Mouse (Mus musculus) heart, embryonic 14.5 days (tissue): Measurements from ENCODE around the gene Pex11b. TPM values are rescaled to one million over a fixed set of nuclear protein-coding genes. Genes with fewer than 3 reads are reported as not detected.

Experiments
- ATAC-seq: fragments of 200-750 bp; cut with Nextera tagmentation; 2 replicates; pipeline ENCODE4 v1.8.0; 2017; ENCODE audit warnings: low read depth, moderate TSS enrichment; ENCODE audit not compliant: insufficient number of reproducible peaks, insufficient read depth, low FRiP score
- H3K27ac ChIP-seq, 2 experiments: fragments of 200-500 bp in 1 of 2; fragments of 300-500 bp in 1 of 2; sonication (generic) in 1 of 2; replicated peaks in 1 of 2; 2 replicates each; pipeline ENCODE4 v1.5.1; 2012 to 2014; ENCODE audit warnings: low read depth in 2 of 2, low read length in 2 of 2, control low read depth in 1 of 2, mild to moderate bottlenecking in 1 of 2, mixed read lengths in 1 of 2; ENCODE audit not compliant: control insufficient read depth in 1 of 2, insufficient read depth in 1 of 2
- H3K27me3 ChIP-seq: fragments of 300-500 bp; sonication (generic); 2 replicates; pipeline ENCODE4 v1.6.1; 2014; ENCODE audit warnings: mild to moderate bottlenecking, low read length, control low read depth; ENCODE audit not compliant: control insufficient read depth, insufficient read depth
- H3K36me3 ChIP-seq: fragments of 300-500 bp; sonication (generic); 2 replicates; pipeline ENCODE4 v1.6.1; 2014; ENCODE audit warnings: mild to moderate bottlenecking, control low read depth, low read length, mixed read lengths; ENCODE audit not compliant: control insufficient read depth, insufficient read depth
- H3K4me1 ChIP-seq, 2 experiments: fragments of 200-500 bp in 1 of 2; fragments of 300-500 bp in 1 of 2; sonication (generic) in 1 of 2; 2 replicates each; pipeline ENCODE4 v1.6.1; 2012 to 2014; ENCODE audit warnings: low read length in 2 of 2, control low read depth in 1 of 2, mixed read lengths in 1 of 2; ENCODE audit not compliant: control insufficient read depth in 2 of 2, insufficient read depth in 2 of 2
- H3K4me2 ChIP-seq: fragments of 300-500 bp; sonication (generic); 2 replicates; pipeline ENCODE4 v1.6.1; 2014; ENCODE audit warnings: mild to moderate bottlenecking, low read length
- H3K4me3 ChIP-seq, 2 experiments: fragments of 200-500 bp in 1 of 2; fragments of 300-500 bp in 1 of 2; sonication (generic) in 1 of 2; 2 replicates each; pipeline ENCODE4 v1.5.1; 2012 to 2014; ENCODE audit warnings: low read length in 2 of 2, mild to moderate bottlenecking in 2 of 2, control low read depth in 1 of 2, low read depth in 1 of 2, moderate library complexity in 1 of 2; ENCODE audit not compliant: control insufficient read depth in 1 of 2, insufficient read depth in 1 of 2
- H3K9ac ChIP-seq: fragments of 300-500 bp; sonication (generic); 2 replicates; pipeline ENCODE4 v1.6.1; 2014; ENCODE audit warnings: mild to moderate bottlenecking, low read length
- H3K9me3 ChIP-seq: fragments of 300-500 bp; sonication (generic); 2 replicates; pipeline ENCODE4 v1.6.1; 2016; ENCODE audit warnings: low read length, control low read depth; ENCODE audit not compliant: control insufficient read depth
- WGBS: fragments of 180-500 bp; shearing (Covaris S2); extraction: QIAGEN DNeasy Blood & Tissue Kit; methylation state at CpG from one replicate; pipeline ENCODE4 v1.1.7; 2014; 5-methylcytosine and 5-hydroxymethylcytosine counted together
- polyA plus RNA-seq: library from polyadenylated mRNA; unstranded; fragments of >200 nt; fragmentation: Nextera tagmentation; extraction: Ambion mirVana; gene quantifications from 2 replicates; pipeline ENCODE4 v1.2.1, GENCODE M21; 2014

Gene Pex11b
- polyA plus RNA-seq, 1 experiment from 2014 or later: 43.4 TPM

DNA sequence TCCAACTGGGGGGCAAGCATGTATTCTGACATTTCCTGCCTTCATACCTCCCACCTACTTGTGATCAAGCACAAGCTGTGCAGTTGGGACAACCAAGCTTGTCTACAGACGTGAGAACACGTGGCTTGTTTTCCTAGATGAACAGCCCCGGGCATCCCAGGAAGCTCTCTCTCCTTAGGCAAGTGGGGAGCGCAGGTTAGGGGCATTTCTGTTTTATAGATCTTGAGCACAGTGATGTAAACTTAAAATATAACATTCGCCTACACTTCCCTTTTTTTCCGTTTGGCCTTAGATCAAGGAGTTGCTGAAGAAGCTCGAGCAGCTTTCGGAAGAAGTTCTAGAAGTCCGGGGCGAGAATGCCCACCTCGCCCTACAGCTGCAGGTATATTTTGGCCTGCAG, 53.7 kb downstream of the Pex11b start:
- Histone ChIP-seq H3K4me1 (peaks cover 0 to 5% of the 10 kb centered on the region in 2 experiments; a peak in 1 of 4 replicates), H3K9ac (no peak overlapping the region), H3K9me3 (no peaks in the 10 kb centered on the region), H3K27me3 (peaks cover 16% of the 10 kb centered on the region; the same call in 1 of the 2 replicates), H3K36me3 (no peaks in the 10 kb centered on the region), H3K4me2 (no peak overlapping the region), H3K4me3 (no peak overlapping the region), H3K27ac (no peak overlapping the region)
- no peak for ATAC-seq
- WGBS: 73% methylated on average over 11 of the region's 11 CpGs

DNA sequence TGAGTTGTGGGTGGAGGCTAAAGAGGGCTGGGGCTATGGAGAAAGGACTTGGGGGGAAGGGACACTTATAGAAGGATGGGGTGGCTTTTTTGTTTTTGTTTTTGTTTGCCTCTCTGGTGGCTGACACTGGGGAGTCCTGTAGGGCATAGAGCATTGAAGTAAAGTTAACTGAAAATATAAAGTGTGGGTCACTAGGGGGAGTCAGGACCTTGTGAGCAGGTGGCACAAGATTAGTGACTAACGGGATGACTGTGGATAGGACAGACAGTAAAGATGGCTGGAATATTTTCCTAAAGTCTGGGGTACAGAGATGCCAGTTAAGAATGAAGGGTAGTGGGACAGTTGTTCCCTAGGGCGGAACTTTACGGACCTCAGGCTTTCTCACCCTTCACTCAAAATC, 55.1 kb downstream of the Pex11b start:
- Histone ChIP-seq H3K27ac (no peak overlapping the region), H3K27me3 (peaks cover 4% of the 10 kb centered on the region; the same call in 1 of the 2 replicates), H3K9me3 (no peaks in the 10 kb centered on the region), H3K9ac (no peak overlapping the region), H3K36me3 (no peaks in the 10 kb centered on the region), H3K4me1 (peaks cover 2 to 7% of the 10 kb centered on the region in 2 experiments; a peak in 2 of 4 replicates), H3K4me2 (no peak overlapping the region), H3K4me3 (no peak overlapping the region)
- ATAC-seq: no peak
- 53% methylated on average over 3 of the region's 3 CpGs for WGBS

DNA sequence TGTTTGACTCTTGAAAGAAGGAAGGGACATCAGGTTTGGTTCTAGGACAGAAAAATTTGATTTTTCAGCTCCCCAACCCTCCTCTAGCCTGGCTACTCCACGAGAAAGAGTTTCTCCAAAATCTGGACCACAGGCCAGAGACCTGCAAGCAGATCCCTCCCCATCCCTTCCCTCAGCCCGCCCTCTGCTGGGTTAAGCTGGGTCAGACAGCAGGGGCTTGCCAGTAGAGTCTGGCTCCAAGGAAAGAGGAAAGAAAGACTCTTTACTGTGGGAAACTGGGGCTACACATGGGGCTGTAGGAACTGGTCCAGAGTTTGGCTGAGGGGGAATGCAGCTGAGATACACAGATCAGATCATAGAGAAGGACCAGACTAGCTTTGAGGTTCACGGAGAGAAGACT, 57.3 kb downstream of the Pex11b start:
- Histone ChIP-seq H3K36me3 (no peaks in the 10 kb centered on the region), H3K4me3 (no peak overlapping the region), H3K9ac (no peak overlapping the region), H3K4me2 (no peak overlapping the region), H3K27ac (no peak overlapping the region), H3K9me3 (no peaks in the 10 kb centered on the region), H3K27me3 (no peaks in the 10 kb centered on the region), H3K4me1 (peaks cover 2 to 14% of the 10 kb centered on the region in 2 experiments; a peak in 3 of 4 replicates)
- ATAC-seq: no peak
- WGBS: 25% methylated on average over 3 of the region's 3 CpGs

DNA sequence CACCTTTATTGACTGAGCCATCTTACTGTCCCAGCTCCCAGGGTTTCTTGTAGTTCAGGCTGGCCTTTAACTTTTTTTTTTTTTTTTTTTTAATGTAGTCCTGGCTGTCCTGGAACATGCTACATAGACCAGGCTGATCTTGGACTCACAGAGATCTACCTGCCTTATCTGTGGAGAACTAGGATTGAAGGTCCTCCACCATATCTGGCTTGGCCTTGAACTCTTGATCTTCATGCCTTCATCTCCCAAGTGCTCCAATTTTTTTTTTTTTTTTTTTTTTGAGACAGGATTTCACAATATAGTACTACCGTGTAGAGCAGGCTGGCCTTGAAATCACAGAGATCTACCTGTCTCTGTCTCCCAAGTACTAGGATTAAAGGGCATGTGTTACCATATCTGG, 58.4 kb downstream of the Pex11b start:
- Histone ChIP-seq H3K9me3 (no peaks in the 10 kb centered on the region), H3K4me2 (no peak overlapping the region), H3K9ac (no peak overlapping the region), H3K4me3 (no peak overlapping the region), H3K36me3 (no peaks in the 10 kb centered on the region), H3K27me3 (no peaks in the 10 kb centered on the region), H3K4me1 (peaks cover 4 to 20% of the 10 kb centered on the region in 2 experiments; a peak in 3 of 4 replicates), H3K27ac (no peak overlapping the region)
- ATAC-seq: no peak
- 64% methylated on average over 1 of the region's 1 CpGs for WGBS

Other genes with a start within 250 kb of the Pex11b start
- 0.66 and 1.0 TPM in 2 replicates for gene BC107364, start 183.1 kb upstream of the Pex11b start, polyA plus RNA-seq
- 10.8 and 11.7 TPM in 2 replicates for gene Hfe2, start 110.2 kb upstream of the Pex11b start, polyA plus RNA-seq
- 257 and 262 TPM in 2 replicates for gene Txnip, start 77.4 kb upstream of the Pex11b start, polyA plus RNA-seq
- gene Gm16253, start 58.4 kb upstream of the Pex11b start, polyA plus RNA-seq: 0.68 and 0.81 TPM in 2 replicates
- 25.5 and 28.7 TPM in 2 replicates for gene Polr3gl, start 41.2 kb upstream of the Pex11b start, polyA plus RNA-seq
- gene Ankrd34a, start 38.7 kb upstream of the Pex11b start, polyA plus RNA-seq: 8.4 and 8.5 TPM in 2 replicates
- 5.6 and 6.7 TPM in 2 replicates for gene Lix1l, start 34.2 kb upstream of the Pex11b start, polyA plus RNA-seq
- 90.0 and 91.7 TPM in 2 replicates for gene Rbm8a, start 5.4 kb upstream of the Pex11b start, polyA plus RNA-seq
- gene Gm42957, start 98 bp downstream of the Pex11b start, polyA plus RNA-seq: 0.07 and 0.20 TPM in 2 replicates
- 1.3 TPM in 2 replicates for gene Itga10, start 10.2 kb downstream of the Pex11b start, polyA plus RNA-seq
- gene Ankrd35, start 34.8 kb downstream of the Pex11b start, polyA plus RNA-seq: 0.09 and 0.23 TPM in 2 replicates
- 26.8 and 30.6 TPM in 2 replicates for gene Pias3, start 61.0 kb downstream of the Pex11b start, polyA plus RNA-seq
- gene Nudt17, start 73.2 kb downstream of the Pex11b start, polyA plus RNA-seq: 8.0 and 8.8 TPM in 2 replicates
- gene Polr3c, start 92.3 kb downstream of the Pex11b start, polyA plus RNA-seq: 27.0 and 27.1 TPM in 2 replicates
- 41.2 and 42.0 TPM in 2 replicates for gene Rnf115, start 92.3 kb downstream of the Pex11b start, polyA plus RNA-seq
- gene Pdzk1, start 193.9 kb downstream of the Pex11b start, polyA plus RNA-seq: not detected in 2 replicates
- gene Cd160, start 194.0 kb downstream of the Pex11b start, polyA plus RNA-seq: not detected in 2 replicates